Mouse (Mus musculus): ENCODE measurements at regions not wholly inside any gene's neighbourhood (a gene's known extent, or its start where the extent isn't known, plus 50 kb on each side); places are given as distances from the start of the nearest gene placed in this dataset.

DNA sequence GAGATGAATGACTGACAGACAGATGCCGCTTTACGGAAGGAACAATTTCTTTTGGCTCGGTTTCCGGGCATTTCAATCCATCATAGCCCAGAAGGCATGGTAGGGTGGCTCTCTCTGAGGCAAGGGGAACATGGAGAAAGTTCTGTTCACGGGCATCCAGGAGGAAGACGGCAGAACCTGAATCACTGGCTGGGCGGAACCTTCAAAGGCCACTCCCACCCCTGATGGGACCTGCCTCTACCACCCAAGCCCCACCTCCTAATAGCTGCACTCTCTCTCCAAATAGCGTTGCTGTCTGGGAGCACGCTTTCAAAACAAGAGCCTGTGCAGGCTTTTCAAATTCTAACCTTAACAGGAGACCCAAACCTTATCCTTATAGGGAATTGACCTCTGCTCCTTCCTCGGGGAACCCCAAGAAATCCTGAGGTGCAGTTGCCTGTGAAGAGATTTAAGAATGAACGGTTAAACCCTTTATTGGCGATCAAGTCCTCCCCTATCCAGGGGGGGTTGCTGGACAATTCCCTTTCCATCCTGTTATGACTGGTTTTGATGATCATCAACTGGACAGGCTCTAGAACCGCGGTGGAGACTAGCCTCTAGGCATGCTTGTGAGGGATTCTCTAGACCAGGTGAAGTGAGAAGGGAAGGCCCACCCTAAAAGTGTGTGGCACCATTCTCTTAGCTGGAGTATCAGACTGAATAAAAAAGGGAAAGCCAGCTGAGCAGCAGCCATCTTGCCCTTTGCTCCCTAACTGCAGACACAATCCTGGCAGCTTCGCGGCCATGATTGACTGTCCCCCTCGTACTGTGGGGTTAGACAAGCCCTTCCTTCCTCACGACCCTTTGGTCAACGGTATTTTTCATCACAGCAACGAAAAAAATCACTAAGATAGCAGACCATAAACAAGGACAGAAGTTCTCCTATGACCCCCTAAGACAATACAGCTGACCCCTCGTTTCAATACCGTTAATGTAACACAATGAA is 184.5 kb upstream of the Dyrk2 start:
- TF ChIP-seq CTCF (IDR thresholded peaks at IDR 0.05; ENCODE audit: extremely low read depth, insufficient read length, insufficient replicate concordance, low read depth, low read length) (no peak), POLR2A (IDR thresholded peaks at IDR 0.05; ENCODE audit: low read depth, low read length) (no peak)
